Comparison of ENCODE assay signal across 31 mouse cellular contexts in the genomic region with DNA sequence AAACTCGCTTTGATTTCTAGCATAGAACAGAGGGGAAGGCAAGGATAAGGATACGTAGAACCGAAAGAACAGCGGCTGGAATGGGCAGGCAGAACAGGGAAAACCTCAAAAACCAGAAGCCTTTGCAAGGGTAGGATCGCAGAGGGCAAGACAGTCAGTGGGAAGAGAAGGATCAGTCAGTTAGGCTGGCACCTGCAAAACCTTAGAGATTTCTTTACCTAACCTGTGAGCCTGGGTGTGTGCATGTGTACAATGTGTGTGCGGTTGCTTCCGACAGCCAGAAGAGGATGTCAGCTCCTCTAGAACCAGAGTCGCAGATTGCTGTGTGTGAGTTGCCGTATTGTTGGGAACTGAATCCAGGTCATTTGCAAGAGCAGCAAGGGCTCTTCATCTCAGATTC.
"Had no signal": no experiment of that assay in that cellular context is flagged by ENCODE, and none has a peak within 500 bp of the region (broad histone marks: within the 10 kb centered on the region; RNA-seq: fewer than 3 reads in every experiment).

No protein-coding gene starts in this region.

- DNase-seq: left cerebral cortex, postnatal 4 days; liver; liver, embryonic 13.5 days; liver, postnatal 0 days; lung, adult 18-20 months; lung, adult 2 months; lung, embryonic 14.5 days; lung, postnatal 10 days; lung, postnatal 14 days; lung, postnatal 36 days; lung, postnatal 4 days; midbrain, embryonic 14.5 days had no signal

- ATAC-seq: liver, embryonic 12.5 days; liver, postnatal 0 days; lung, postnatal 0 days; midbrain, embryonic 13.5 days; midbrain, embryonic 16.5 days had no signal

- H3K4me1 ChIP-seq: limb, embryonic 15.5 days; liver, embryonic 12.5 days; liver, embryonic 13.5 days; liver, embryonic 15.5 days; lung, embryonic 15.5 days; megakaryocyte, embryonic 14.5 days; midbrain, embryonic 10.5 days; midbrain, embryonic 12.5 days had no signal

- H3K27ac ChIP-seq: left cerebral cortex, adult 2 months; limb, embryonic 10.5 days; limb, embryonic 12.5 days; limb, embryonic 13.5 days; limb, embryonic 15.5 days; liver, embryonic 12.5 days; liver, embryonic 13.5 days; liver, embryonic 14.5 days; liver, embryonic 15.5 days; lung, embryonic 15.5 days; macrophage; midbrain, embryonic 10.5 days; midbrain, embryonic 12.5 days; midbrain, embryonic 13.5 days; neural tube, embryonic 12.5 days had no signal

- H3K9me3 ChIP-seq: limb, embryonic 10.5 days; limb, embryonic 12.5 days; limb, embryonic 15.5 days; liver, embryonic 12.5 days; liver, embryonic 13.5 days; liver, embryonic 15.5 days; lung, embryonic 15.5 days; midbrain, embryonic 10.5 days; midbrain, embryonic 12.5 days; midbrain, embryonic 13.5 days; neural tube, embryonic 12.5 days had no signal

- H3K36me3 ChIP-seq: limb, embryonic 10.5 days; limb, embryonic 12.5 days; limb, embryonic 13.5 days; limb, embryonic 15.5 days; liver, embryonic 12.5 days; liver, embryonic 13.5 days; liver, embryonic 15.5 days; lung, embryonic 15.5 days; midbrain, embryonic 10.5 days; midbrain, embryonic 12.5 days; midbrain, embryonic 13.5 days; neural tube, embryonic 12.5 days had no signal

- H3K27me3 ChIP-seq: limb, embryonic 13.5 days; limb, embryonic 15.5 days; liver, embryonic 12.5 days; liver, embryonic 13.5 days; liver, embryonic 15.5 days; lung, embryonic 15.5 days; megakaryocyte, embryonic 14.5 days; midbrain, embryonic 13.5 days; neural tube, embryonic 12.5 days had no signal

- H3K4me2 ChIP-seq: limb, embryonic 12.5 days; limb, embryonic 13.5 days; limb, embryonic 15.5 days; liver, embryonic 11.5 days; liver, embryonic 12.5 days; liver, embryonic 13.5 days; liver, embryonic 15.5 days; lung, embryonic 14.5 days; lung, embryonic 15.5 days; midbrain, embryonic 12.5 days; midbrain, embryonic 13.5 days; neural tube, embryonic 12.5 days had no signal

- H3K4me3 ChIP-seq: left cerebral cortex, adult 2 months; limb, embryonic 10.5 days; limb, embryonic 12.5 days; limb, embryonic 13.5 days; limb, embryonic 15.5 days; liver, embryonic 12.5 days; liver, embryonic 13.5 days; liver, embryonic 15.5 days; lung, embryonic 15.5 days; megakaryocyte, embryonic 14.5 days; midbrain, embryonic 10.5 days; midbrain, embryonic 12.5 days; midbrain, embryonic 13.5 days; myocyte; neural tube, embryonic 12.5 days had no signal

- H3K9ac ChIP-seq: limb, embryonic 12.5 days; limb, embryonic 13.5 days; limb, embryonic 15.5 days; liver, embryonic 12.5 days; liver, embryonic 13.5 days; liver, embryonic 14.5 days; liver, embryonic 15.5 days; liver, postnatal 0 days; lung, embryonic 14.5 days; lung, embryonic 15.5 days; midbrain, embryonic 12.5 days; midbrain, embryonic 13.5 days; neural tube, embryonic 12.5 days had no signal
